Mouse (Mus musculus) liver, embryonic 12.5 days (tissue): ENCODE results near the gene Mapk9. TPM values are rescaled to one million over a fixed set of nuclear protein-coding genes. Genes with fewer than 3 reads are reported as not detected.
A peak's percentile ranks its signal among the peaks of the same experiment; 100 is the strongest.
"Not testable (repeated sequence)": the region's sequence is repeated elsewhere in the genome, so short reads cannot be mapped to it uniquely, and the experiment has no call there.

Source experiments
- ATAC-seq: fragments of 200-750 bp; cut with Nextera tagmentation; 2 replicates; pipeline ENCODE4 v1.8.0; 2017; ENCODE audit warnings: moderate number of reproducible peaks, mild to moderate bottlenecking, moderate library complexity
- H3K27ac ChIP-seq: fragments of 300-500 bp; sonication (generic); 2 replicates; pipeline ENCODE4 v1.5.1; 2016; ENCODE audit warnings: mild to moderate bottlenecking
- H3K27me3 ChIP-seq: fragments of 300-500 bp; sonication (generic); replicated peaks from 2 replicates; pipeline ENCODE4 v1.6.1; 2016; ENCODE audit warnings: mild to moderate bottlenecking, moderate library complexity
- H3K36me3 ChIP-seq: fragments of 300-500 bp; sonication (generic); 2 replicates; pipeline ENCODE4 v1.6.1; 2016; ENCODE audit warnings: mild to moderate bottlenecking, moderate library complexity
- H3K4me1 ChIP-seq: fragments of 300-500 bp; sonication (generic); 2 replicates; pipeline ENCODE4 v1.6.1; 2016
- H3K4me2 ChIP-seq: fragments of 300-500 bp; sonication (generic); 2 replicates; pipeline ENCODE4 v1.6.1; 2016; ENCODE audit warnings: mild to moderate bottlenecking, moderate library complexity
- H3K4me3 ChIP-seq: fragments of 300-500 bp; sonication (generic); 2 replicates; pipeline ENCODE4 v1.5.1; 2016; ENCODE audit warnings: mild to moderate bottlenecking, moderate library complexity
- H3K9ac ChIP-seq: fragments of 300-500 bp; sonication (generic); 2 replicates; pipeline ENCODE4 v1.6.1; 2016; ENCODE audit warnings: mild to moderate bottlenecking, moderate library complexity
- H3K9me3 ChIP-seq: fragments of 300-500 bp; sonication (generic); replicated peaks from 2 replicates; pipeline ENCODE4 v1.6.1; 2016; ENCODE audit warnings: mild to moderate bottlenecking, moderate library complexity
- WGBS: fragments of 180-500 bp; shearing (Covaris S2); methylation state at CpG from one replicate; pipeline ENCODE4 v1.1.7; 2016; ENCODE audit not compliant: insufficient replicate concordance; 5-methylcytosine and 5-hydroxymethylcytosine counted together
- polyA plus RNA-seq: library from polyadenylated mRNA; unstranded; fragments of >200 nt; fragmentation: Nextera tagmentation; extraction: Ambion mirVana; gene quantifications from 2 replicates; pipeline ENCODE4 v1.2.1, GENCODE M21; 2016

Mapk9 gene
- 34.6 and 38.2 TPM in 2 replicates for polyA plus RNA-seq

DNA sequence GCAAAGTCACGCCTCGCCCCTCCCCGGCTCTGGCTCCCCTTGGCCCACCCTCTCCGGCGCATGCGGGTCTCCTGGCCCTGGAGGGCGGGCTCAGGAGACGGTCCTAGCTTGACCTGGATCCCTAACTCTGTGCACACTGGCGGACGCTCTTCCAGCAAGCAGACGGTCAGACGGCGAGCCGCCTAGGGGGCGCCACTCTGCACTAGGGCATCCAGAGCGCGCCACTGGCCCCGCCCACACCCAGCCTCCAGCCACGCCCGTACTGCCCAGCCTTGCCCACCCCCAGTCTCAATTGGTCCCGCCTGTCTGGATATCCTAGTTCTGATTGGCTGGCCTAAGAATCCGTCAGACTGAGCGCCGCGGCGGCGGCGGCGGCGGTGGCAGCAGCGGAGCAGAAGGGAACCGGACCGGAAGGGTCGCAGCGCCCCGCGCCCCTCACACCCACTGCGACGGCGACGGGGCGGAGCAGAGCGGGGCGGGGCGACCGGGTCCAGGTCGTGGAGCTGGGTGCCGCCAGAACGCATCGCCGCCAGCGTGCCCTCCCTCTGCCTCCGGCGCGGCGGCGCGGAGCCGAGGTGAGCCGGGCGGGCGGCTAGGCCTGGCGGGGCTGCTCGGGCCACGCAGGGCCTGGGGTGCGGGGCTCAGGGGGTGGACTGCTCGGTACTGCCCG, at the start of gene Mapk9:
Mapk9 (plus strand) TSS at position 351 of the 670 bp plus-strand sequence.
- peaks cover 51% of the 10 kb centered on the region for H3K4me1 ChIP-seq
- ATAC-seq = peak; percentile 95
- H3K4me3 ChIP-seq = peak within 1 kb of the TSS; percentile 92
- H3K36me3 ChIP-seq = peaks cover 15% of the 10 kb centered on the region
- no peaks in the 10 kb centered on the region for H3K9me3 ChIP-seq
- peak within 1 kb of the TSS; percentile 98 for H3K4me2 ChIP-seq
- H3K27ac ChIP-seq = peak within 1 kb of the TSS; percentile 93
- no peaks in the 10 kb centered on the region for H3K27me3 ChIP-seq
- WGBS = under 1% methylated on average over 65 of the region's 68 CpGs
- peak within 1 kb of the TSS; percentile 96 for H3K9ac ChIP-seq

DNA sequence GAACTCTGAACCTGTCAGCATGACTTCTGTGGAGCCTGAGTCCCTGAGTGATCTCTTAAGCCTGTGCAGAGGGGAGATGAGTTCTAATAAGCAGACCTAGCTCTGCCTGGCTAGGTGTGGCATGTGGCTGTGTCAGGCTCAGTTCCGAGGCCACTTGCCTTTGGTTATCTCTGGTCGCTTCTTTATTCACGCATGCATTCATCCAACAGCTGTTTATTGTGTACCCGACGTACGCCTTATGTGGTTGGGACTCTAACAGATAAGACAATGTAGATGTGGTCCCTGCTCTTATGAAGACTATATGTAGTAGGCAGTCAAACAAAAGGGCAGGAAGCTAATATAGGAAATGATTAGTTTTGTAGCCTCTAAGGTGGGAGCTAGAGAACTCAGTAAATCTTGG, 47.6 kb upstream of the Mapk9 start:
- H3K27me3 ChIP-seq = peaks cover 35% of the 10 kb centered on the region
- 34% methylated on average over 6 of the region's 6 CpGs for WGBS
- H3K4me2 ChIP-seq = no peak overlapping the region
- H3K4me3 ChIP-seq = no peak overlapping the region
- no peak overlapping the region for H3K27ac ChIP-seq
- no peak for ATAC-seq
- H3K9ac ChIP-seq = no peak overlapping the region
- no peaks in the 10 kb centered on the region for H3K9me3 ChIP-seq
- H3K4me1 ChIP-seq = peaks cover 24% of the 10 kb centered on the region
- no peaks in the 10 kb centered on the region for H3K36me3 ChIP-seq

DNA sequence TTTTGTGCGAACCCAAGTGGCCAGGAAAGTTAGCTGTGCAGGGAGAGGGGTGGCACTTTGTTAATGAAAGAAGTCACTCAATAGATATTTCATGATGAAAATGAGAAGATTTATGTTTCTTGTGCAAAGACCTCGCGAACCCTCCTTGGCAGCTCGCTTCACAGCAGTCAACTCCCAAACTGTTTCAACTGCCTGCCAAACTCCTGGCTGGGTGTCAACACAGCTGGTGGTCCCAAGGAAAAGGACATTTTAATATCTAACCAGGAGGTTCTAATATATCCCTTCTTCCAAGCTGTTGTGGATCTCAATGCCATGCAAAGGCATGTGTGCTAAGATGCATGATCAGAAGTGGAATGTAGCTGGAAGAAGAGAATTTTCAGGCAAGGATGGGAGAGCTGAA, 45.0 kb upstream of the Mapk9 start:
- no peaks in the 10 kb centered on the region for H3K9me3 ChIP-seq
- no peaks in the 10 kb centered on the region for H3K36me3 ChIP-seq
- peaks cover 10% of the 10 kb centered on the region for H3K27me3 ChIP-seq
- H3K4me3 ChIP-seq = no peak overlapping the region
- H3K4me1 ChIP-seq = peaks cover 11% of the 10 kb centered on the region; the same call in 1 of the 2 replicates
- WGBS = 73% methylated on average over 4 of the region's 4 CpGs
- no peak overlapping the region for H3K9ac ChIP-seq
- H3K4me2 ChIP-seq = no peak overlapping the region
- H3K27ac ChIP-seq = no peak overlapping the region
- no peak for ATAC-seq

DNA sequence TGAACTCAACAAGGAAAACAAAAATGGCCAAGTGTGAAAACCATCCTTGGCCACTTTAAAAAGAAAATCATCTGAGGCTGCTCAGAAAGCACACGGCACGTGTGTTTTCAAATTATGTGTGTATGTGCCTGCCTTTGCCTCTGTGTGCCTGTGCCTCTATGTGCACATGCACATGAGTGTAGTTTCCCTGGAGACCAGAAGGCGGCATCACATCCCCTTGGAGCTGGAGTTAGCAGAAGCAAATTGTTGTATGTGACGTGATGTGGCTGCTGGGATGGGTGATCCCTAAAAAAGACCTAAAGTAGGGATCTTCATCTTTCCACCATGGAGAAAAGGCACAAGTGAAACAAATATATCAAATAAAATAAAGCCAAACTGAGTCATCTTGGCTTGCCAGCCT, 42.8 kb upstream of the Mapk9 start:
- Histone ChIP-seq H3K9me3 (no peaks in the 10 kb centered on the region), H3K27ac (no peak overlapping the region), H3K4me3 (no peak overlapping the region), H3K36me3 (no peaks in the 10 kb centered on the region), H3K4me1 (peaks cover 6% of the 10 kb centered on the region; the same call in 1 of the 2 replicates), H3K9ac (no peak overlapping the region), H3K27me3 (no peaks in the 10 kb centered on the region), H3K4me2 (no peak overlapping the region)
- no peak for ATAC-seq
- 83% methylated on average over 4 of the region's 4 CpGs for WGBS

DNA sequence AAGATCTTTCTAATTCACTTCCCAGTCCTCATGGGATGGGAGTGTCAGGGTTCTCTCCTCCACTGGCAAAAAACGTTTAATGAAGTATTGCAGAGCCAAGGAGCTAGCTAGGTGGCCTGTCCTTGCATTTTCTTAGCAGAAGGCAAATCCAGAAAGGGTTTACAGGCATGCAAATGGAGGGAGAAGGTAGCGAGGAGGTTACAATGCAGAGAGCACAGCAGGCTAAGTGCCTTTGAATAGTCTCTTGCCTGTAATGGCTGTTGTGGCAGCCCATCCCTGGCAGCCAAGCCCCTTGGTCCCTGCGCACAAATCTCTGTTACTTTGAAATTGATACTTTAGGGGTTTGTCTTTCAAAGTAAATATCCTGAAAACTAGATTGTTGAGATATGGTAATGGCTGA, 40.3 kb upstream of the Mapk9 start:
- Histone ChIP-seq H3K4me3 (no peak overlapping the region), H3K27me3 (no peaks in the 10 kb centered on the region), H3K9me3 (no peaks in the 10 kb centered on the region), H3K27ac (no peak overlapping the region), H3K4me2 (no peak overlapping the region), H3K4me1 (peaks cover 11% of the 10 kb centered on the region), H3K9ac (no peak overlapping the region), H3K36me3 (peaks cover 3% of the 10 kb centered on the region; the same call in 1 of the 2 replicates)
- WGBS = 41% methylated on average over 3 of the region's 3 CpGs
- ATAC-seq = no peak

DNA sequence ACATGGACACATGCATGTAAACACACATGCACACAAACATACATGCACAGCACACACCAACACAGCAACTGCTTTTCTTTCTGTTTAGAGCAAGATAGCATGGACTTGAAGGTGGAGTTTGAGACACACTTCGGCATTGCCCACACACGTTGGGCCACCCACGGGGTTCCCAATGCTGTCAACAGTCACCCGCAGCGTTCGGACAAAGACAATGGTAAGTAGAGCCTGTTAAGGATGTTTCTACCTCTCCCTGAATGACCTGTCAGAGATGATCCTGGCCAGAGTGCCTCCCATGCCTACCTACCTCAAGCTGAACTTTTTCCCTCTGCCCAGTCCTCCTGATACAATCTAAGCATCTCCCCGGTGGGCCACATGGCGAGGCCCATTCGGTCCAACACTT, 37.6 kb upstream of the Mapk9 start:
- H3K36me3 ChIP-seq = peaks cover 3% of the 10 kb centered on the region; the same call in 1 of the 2 replicates
- H3K27me3 ChIP-seq = no peaks in the 10 kb centered on the region
- H3K27ac ChIP-seq = no peak overlapping the region
- ATAC-seq = no peak
- 82% methylated on average over 9 of the region's 9 CpGs for WGBS
- H3K4me1 ChIP-seq = peaks cover 35% of the 10 kb centered on the region
- no peak overlapping the region for H3K4me2 ChIP-seq
- H3K9me3 ChIP-seq = no peaks in the 10 kb centered on the region
- no peak overlapping the region for H3K4me3 ChIP-seq
- no peak overlapping the region for H3K9ac ChIP-seq

DNA sequence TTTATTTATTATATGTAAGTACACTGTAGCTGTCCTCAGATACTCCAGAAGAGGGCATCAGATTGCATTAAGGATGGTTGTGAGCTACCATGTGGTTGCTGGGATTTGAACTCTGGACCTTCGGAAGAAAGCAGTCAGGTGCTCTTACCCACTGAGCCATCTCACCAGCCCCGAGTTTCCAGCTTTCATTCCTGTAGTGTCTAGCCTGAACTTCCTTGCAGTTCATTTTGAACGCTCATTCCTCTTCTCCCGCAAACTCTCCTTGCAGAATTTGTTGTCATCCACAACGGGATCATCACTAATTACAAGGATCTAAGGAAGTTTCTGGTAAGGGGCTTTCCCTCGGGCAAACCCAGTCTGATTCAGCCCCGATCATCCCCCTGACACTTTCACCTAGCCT, 35.9 kb upstream of the Mapk9 start:
- H3K27me3 ChIP-seq, H3K4me3 ChIP-seq, H3K9me3 ChIP-seq, ATAC-seq, H3K9ac ChIP-seq, H3K36me3 ChIP-seq: not testable (repeated sequence)
- Histone ChIP-seq H3K4me2 (peak overlapping the region; percentile 46), H3K27ac (peak overlapping the region; percentile 63; the same call in 1 of the 2 replicates), H3K4me1 (peaks cover 35% of the 10 kb centered on the region)
- WGBS = 52% methylated on average over 7 of the region's 7 CpGs

- no peaks in the 10 kb centered on the region for H3K9me3 ChIP-seq
- H3K9ac ChIP-seq = no peak overlapping the region
- peak overlapping the region; percentile 63 for H3K27ac ChIP-seq
- no peaks in the 10 kb centered on the region for H3K27me3 ChIP-seq
- ATAC-seq = peak; percentile 78
- peak overlapping the region; percentile 46 for H3K4me2 ChIP-seq
- H3K4me3 ChIP-seq = no peak overlapping the region
- peaks cover 3% of the 10 kb centered on the region for H3K36me3 ChIP-seq
- H3K4me1 ChIP-seq = peaks cover 35% of the 10 kb centered on the region
- 18% methylated on average over 8 of the region's 8 CpGs for WGBS
Observed at GRCm38 (mm10) chr11:49811099-49811541, 35.4 kb upstream of the Mapk9 start.

GRCm38 (mm10) chr11:49811879-49812278, 34.7 kb upstream of the Mapk9 start:
- H3K4me2 ChIP-seq = peak overlapping the region; percentile 46
- 17% methylated on average over 8 of the region's 8 CpGs for WGBS
- no peaks in the 10 kb centered on the region for H3K27me3 ChIP-seq
- H3K27ac ChIP-seq = peak overlapping the region; percentile 63
- no peaks in the 10 kb centered on the region for H3K9me3 ChIP-seq
- no peak overlapping the region for H3K9ac ChIP-seq
- peaks cover 3% of the 10 kb centered on the region for H3K36me3 ChIP-seq
- no peak overlapping the region for H3K4me3 ChIP-seq
- H3K4me1 ChIP-seq = peaks cover 35% of the 10 kb centered on the region
- 0 out of 2 replicates have a peak, but pooled peaks have one; percentile 16 for ATAC-seq

- H3K27ac ChIP-seq = no peak overlapping the region
- WGBS = 81% methylated on average over 15 of the region's 15 CpGs
Observed at GRCm38 (mm10) chr11:49818869-49819566, 27.5 kb upstream of the Mapk9 start.

GRCm38 (mm10) chr11:49819676-49820075, 26.9 kb upstream of the Mapk9 start:
- ATAC-seq = no peak
- Histone ChIP-seq H3K9me3 (no peaks in the 10 kb centered on the region), H3K27ac (no peak overlapping the region), H3K4me3 (no peak overlapping the region), H3K4me2 (no peak overlapping the region), H3K36me3 (no peaks in the 10 kb centered on the region), H3K9ac (no peak overlapping the region), H3K4me1 (peaks cover 13% of the 10 kb centered on the region), H3K27me3 (no peaks in the 10 kb centered on the region)
- 81% methylated on average over 7 of the region's 7 CpGs for WGBS

More at GRCm38 (mm10) chr11:49818869-49819566, 27.5 kb upstream of the Mapk9 start:
- no peaks in the 10 kb centered on the region for H3K27me3 ChIP-seq
- H3K9ac ChIP-seq = no peak overlapping the region
- H3K4me2 ChIP-seq = no peak overlapping the region
- H3K9me3 ChIP-seq = no peaks in the 10 kb centered on the region
- ATAC-seq = no peak
- H3K4me3 ChIP-seq = no peak overlapping the region
- H3K36me3 ChIP-seq = no peaks in the 10 kb centered on the region; the same call in 1 of the 2 replicates
- H3K4me1 ChIP-seq = peaks cover 13% of the 10 kb centered on the region

- no peaks in the 10 kb centered on the region for H3K36me3 ChIP-seq
- peaks cover 14% of the 10 kb centered on the region for H3K4me1 ChIP-seq
- H3K9me3 ChIP-seq = no peaks in the 10 kb centered on the region
- H3K27me3 ChIP-seq = no peaks in the 10 kb centered on the region
- 76% methylated on average over 2 of the region's 2 CpGs for WGBS
- H3K4me2 ChIP-seq = no peak overlapping the region
- no peak overlapping the region for H3K27ac ChIP-seq
- H3K9ac ChIP-seq = no peak overlapping the region
- ATAC-seq = no peak
- H3K4me3 ChIP-seq = no peak overlapping the region
Observed at GRCm38 (mm10) chr11:49820928-49821327, 25.6 kb upstream of the Mapk9 start.
